Mouse (Mus musculus): ENCODE data around the gene AW551984.

- no peak for TF ChIP-seq POLR2A (IDR thresholded peaks at IDR 0.05; ENCODE audit: insufficient read depth, low read depth, low read length)
- TF ChIP-seq CTCF (IDR thresholded peaks at IDR 0.05): no peak
- TF ChIP-seq EP300 (IDR thresholded peaks at IDR 0.05; ENCODE audit: insufficient read depth, low read depth, low read length): no peak
Observed at GRCm38 (mm10) chr9:39624711-39625110, 20.5 kb upstream of the AW551984 start.

Data from heart, adult 2 months (tissue).